Mouse (Mus musculus) olfactory bulb, adult 2 months (tissue): ENCODE data around the gene Slc5a10.

ENCODE experiments used
- CTCF ChIP-seq: fragments of 200-500 bp; IDR thresholded peaks from 2 replicates; pipeline ENCODE4 v1.5.1; 2012; ENCODE audit warnings: low read depth, mild to moderate bottlenecking, low read length, moderate library complexity; ENCODE audit not compliant: insufficient read depth
- POLR2A ChIP-seq: fragments of 200-500 bp; IDR thresholded peaks from 2 replicates; pipeline ENCODE4 v1.6.1; 2012; ENCODE audit warnings: mild to moderate bottlenecking, low read depth, low read length, moderate library complexity; ENCODE audit not compliant: insufficient read depth

DNA sequence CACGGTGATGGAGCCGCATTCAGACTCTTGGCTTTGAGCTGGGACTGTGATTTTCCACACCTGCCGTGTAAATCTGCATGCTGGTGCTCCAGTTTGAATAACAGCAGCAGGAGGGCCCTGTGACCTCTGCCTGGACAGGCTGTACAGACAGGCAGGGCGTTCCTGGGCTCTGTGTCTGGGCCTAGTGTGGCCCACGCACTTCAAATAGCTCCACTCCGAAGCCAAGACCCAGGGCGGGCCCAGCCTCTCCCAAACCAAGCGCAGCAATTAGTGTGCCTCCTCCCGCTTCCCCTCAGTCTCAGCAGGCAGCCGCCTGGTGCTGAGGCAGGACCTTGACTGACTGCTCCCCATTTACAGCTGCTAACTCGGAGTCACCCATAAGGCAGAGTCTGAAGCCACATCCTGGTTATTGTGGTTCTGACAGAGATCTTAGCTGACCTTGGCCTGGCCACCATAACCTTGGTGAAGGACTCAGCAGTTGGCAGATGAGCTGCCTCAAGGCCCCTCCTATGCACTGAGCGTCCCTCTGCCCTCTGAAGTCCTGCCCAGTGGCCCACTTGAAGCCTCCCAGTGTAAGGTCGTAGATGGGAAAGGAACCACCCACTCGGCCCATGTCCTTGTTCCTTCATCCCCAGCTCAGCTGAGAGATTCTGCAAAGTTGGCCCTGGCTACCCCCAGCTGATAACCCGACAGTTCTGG lies 7.3 kb downstream of the Slc5a10 start:
- no peak for TF ChIP-seq POLR2A
- no peak for TF ChIP-seq CTCF
